Mouse (Mus musculus): ENCODE measurements around the gene Cox10.
A peak's percentile ranks its signal among the peaks of the same experiment; 100 is the strongest.

The Cox10 gene

DNA sequence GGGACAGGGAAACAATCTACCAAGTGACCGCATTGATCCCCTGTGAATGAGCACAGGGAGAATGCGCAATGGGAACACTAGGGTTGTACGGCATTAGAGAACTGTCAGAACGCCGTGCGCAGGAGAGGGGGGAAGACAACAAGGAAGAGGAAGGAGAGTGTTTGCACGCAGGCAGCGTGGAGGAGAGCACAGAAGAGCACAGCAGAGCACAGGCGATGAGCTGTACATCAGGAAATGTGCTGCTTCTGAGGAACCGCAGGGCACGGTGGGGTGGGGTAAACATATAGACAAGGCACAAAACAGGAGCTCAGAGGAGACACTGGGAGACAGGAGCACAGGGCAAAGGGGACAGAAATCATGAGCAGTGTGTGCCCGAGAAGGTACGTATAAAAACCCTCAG is 31.8 kb downstream of the Cox10 start:
- DNase-seq (ENCODE audit: low read depth, low spot score) = no peak

DNA sequence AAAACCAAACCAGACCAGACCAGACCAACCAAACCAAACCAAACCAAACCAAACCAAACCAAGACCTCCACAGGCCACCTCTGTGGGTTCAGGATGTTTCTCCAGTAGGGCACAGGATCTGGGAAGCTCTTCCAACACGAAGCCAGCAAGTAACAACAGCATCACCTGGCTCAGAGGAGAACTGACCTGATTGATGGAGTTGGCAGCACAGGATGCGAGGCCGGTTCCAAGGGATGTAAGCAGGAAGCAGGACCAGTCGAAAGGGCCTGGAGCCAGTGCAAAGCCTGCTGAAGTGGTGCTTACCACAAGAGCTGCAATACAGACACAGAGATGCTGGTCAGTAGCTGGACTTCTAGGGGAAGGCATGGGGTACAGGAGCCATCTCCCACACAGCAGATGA is 34.2 kb downstream of the Cox10 start:
- no peak for DNase-seq (ENCODE audit: low read depth, low spot score)

DNA sequence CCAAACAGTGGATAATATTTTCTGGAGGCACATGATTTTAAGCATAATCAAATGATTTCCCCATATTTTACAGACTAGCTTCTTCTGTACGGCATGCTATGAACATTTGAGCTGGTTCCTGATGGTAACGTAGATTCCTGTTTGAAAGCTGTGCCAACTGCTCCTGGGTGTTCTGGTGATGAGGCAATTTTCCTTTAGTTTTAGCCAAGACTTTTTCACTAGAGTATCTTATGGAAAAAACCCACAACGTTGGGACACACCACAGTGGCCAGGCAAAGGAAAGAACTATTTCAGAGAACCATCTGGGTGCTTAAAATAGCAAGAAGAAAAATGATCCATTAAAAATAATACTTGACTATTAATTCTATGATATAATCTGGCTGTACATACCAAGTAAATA is 35.2 kb downstream of the Cox10 start:
- peak; percentile 27 for DNase-seq (ENCODE audit: low read depth, low spot score)

- no peak for DNase-seq (ENCODE audit: low read depth, low spot score)
These were observed 38.0 kb downstream of the Cox10 start for GRCm38 (mm10) chr11:64041281-64041680.

GRCm38 (mm10) chr11:64039600-64039999 is 39.7 kb downstream of the Cox10 start:
- DNase-seq (ENCODE audit: low read depth, low spot score) = no peak

- no peak for DNase-seq (ENCODE audit: low read depth, low spot score)
These were observed 41.7 kb downstream of the Cox10 start for GRCm38 (mm10) chr11:64037471-64038125.

DNA sequence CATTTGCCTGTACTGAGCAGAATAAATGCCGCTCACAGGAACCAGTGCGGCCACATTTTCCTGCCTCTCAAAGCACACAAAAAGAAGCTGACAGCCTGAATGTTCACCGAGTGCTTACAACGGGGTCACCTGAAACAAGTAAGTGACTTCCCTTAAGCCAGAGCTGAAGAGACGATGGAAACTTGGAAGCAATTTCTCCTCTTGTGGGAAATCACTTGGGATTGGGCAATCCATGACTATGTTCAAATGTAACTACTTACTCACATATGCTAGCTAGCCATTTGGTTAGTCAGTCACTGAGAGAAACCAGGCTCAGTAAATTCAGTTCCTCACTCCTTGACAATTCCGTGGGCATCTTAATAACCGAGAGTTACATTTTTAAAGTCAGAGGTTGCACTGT is 43.0 kb downstream of the Cox10 start:
- DNase-seq (ENCODE audit: low read depth, low spot score) = no peak

DNA sequence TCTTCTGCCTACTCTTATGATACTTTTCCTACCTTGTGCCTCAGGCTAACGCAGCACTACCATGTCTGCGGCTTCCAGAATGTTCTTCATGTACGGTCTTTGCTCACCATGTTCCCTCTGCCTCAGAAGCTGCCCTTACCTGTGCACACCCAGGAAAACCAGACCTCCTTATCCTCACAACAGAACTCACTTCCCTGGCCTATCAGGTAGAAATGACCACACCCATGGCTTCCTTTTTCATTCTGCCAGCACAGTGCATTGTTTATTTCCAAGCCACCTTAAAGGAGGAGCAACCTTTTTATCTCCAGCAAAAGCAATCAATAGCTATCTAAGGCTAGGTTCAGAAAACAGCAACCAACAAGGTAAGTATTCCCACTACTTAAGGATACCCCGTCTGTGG is 43.6 kb downstream of the Cox10 start:
- DNase-seq (ENCODE audit: low read depth, low spot score) = no peak

DNA sequence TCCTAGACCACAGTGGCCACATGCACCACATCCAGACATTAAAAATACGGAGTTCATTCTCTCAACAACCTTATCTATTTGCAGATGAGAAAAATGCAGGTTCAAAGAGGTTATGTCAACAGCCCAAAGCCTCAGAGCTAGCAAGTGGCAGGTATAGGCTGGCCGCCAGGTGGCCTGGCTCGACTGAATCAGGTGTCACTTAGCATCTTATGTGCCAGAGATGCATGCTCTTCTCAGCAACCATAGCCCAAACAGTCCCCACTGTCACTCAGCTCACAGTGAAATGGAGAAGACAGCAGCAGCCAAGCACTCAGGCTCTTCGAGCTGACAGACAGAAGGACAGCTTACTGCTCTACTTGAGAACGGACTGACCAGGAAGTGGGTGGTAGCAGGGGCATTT is 44.6 kb downstream of the Cox10 start:
- no peak for DNase-seq (ENCODE audit: low read depth, low spot score)

GRCm38 (mm10) chr11:64027423-64027822 is 51.8 kb downstream of the Cox10 start:
- peak; percentile 7 for DNase-seq (ENCODE audit: low read depth, low spot score)

GRCm38 (mm10) chr11:64025843-64026242 is 53.4 kb downstream of the Cox10 start:
- no peak for DNase-seq (ENCODE audit: low read depth, low spot score)

DNA sequence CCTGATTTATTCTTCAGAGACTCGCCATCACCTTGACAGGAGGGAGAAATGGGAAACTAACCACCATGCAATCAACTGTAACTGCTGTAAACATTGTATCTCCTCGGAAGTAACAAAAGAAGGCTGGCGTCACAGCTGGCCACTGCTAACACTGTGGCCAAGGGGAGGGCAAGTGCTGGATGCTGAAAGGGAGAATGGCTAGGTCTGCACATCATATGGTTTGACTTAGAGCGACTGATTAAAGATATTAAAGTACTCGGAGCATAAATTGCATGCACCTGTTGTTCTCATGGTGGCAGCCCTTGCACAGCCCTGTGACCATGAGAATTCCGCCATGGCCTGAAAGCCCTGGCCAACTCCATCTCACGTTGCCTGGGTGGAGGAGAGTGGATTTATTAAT is 54.7 kb downstream of the Cox10 start:
- DNase-seq (ENCODE audit: low read depth, low spot score) = no peak

DNA sequence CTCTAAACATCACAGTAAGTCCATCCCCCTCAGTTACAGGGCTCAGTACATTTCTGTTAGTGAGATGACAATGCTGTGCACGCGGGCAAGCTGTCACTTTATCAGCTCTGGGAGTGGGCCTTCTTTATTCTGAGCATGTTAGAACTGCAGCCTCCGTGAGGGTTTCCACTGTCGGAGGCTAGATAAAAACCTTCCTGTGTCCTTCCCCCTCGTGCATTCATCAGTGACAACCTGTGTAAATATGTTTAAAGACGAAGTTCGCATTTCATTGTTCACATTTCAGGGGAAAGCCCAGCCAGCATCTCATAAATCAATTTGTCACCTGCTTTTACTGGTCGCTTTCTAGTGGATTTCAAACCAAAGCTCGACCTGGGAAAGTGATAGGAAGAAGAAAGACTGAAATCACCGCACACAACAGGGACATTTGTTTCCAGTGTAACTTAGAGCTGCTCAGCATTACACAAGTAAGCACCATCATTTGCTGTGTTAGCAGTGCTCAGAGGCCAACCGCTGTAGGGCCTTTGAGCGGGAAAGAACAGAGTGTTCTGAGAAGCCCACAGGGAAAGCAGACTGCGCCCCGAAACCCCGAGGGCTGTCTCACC is 55.8 kb downstream of the Cox10 start:
- DNase-seq (ENCODE audit: low read depth, low spot score) = no peak

DNA sequence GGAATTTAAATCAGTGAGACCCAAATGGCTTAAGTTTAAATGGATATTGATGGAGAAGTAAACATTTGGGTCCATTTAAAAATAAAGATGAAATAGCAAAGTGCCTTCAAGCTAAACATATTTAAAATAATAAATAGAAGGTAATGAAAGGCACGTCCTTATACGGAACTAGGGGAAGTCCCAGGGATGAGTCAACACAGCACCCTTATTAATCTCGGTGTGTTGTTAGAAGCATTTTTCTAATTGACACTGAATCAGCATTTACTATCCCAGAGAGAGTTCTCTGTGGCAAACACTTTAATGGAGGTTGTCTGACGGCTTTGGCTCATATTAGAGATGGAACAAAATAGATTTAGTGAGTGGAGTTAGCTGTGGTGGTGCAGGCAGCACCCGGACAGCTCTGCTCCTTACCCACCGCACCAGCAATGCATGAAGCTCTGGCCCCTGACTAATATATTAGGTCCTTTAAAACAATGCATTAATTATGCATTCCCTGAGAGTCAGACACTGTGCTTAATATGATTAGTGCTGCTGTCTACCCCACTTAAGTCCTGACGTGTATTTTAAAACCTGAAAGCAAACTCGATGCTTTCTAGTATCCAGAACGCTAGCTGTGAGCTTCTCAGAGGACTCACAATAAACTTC is 56.7 kb downstream of the Cox10 start:
- no peak for DNase-seq (ENCODE audit: low read depth, low spot score)

DNA sequence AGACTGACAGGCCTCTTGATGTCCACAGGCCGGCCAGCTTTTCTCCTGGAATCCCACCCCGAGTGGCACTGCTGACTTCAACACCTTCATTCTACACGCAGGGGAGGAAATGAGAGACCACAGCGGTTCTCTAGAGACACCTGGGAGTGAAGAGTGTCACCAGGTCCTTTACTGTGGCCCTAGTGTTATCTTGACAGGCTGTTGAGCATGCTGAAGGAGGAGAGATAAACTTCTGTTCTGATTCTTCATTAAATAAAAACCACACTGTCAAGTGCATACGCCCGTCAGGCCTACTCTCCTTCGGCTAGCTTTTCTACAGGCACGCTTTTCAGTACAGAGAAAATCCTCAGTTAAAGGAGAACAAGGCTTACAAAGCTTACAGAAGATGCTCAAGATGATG is 60.0 kb downstream of the Cox10 start:
- DNase-seq (ENCODE audit: low read depth, low spot score) = no peak

DNA sequence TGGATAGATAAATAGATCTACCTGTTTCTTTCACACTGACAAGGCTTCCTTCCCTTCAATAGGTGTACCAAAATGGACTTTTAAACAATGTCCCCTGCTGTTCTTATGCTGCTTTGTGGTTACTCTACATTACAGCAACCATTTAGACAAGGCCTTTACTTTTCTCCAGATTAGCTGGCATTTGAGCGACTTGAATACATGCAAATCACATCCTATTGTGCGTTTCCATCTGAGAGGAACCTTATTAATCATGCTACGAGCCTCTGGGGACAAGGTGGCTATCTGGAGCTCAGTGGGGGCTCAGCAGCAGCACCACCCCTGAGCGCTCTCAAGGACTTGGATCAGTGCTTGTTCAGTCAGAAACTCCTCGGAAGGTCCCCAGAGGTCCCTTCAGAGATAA is 61.1 kb downstream of the Cox10 start:
- DNase-seq (ENCODE audit: low read depth, low spot score) = no peak

- no peak for DNase-seq (ENCODE audit: low read depth, low spot score)
These were observed 64.0 kb downstream of the Cox10 start for GRCm38 (mm10) chr11:64015309-64015708.

GRCm38 (mm10) chr11:64010724-64011496 is 68.4 kb downstream of the Cox10 start:
- no peak for DNase-seq (ENCODE audit: low read depth, low spot score)

DNA sequence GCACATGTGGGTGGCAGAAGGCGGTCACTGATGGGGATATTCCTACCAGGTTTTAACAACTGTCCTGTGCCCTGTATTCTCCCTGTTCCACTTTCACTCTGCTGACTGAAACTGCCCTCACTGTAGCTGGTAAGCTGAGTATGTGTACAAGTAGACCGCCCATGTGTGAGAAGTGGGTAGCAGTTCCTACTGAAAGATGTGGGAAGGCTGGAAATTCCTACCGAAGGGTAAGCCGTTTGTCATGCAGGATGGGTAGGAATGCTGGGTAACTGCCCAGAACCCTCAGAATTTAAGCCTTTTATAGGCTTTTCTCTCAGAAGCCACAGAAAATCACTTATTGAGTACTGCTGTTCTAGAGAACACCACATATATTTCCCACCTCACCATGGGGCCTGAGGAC is 75.1 kb downstream of the Cox10 start:
- peak; percentile 12 for DNase-seq (ENCODE audit: low read depth, low spot score)

DNA sequence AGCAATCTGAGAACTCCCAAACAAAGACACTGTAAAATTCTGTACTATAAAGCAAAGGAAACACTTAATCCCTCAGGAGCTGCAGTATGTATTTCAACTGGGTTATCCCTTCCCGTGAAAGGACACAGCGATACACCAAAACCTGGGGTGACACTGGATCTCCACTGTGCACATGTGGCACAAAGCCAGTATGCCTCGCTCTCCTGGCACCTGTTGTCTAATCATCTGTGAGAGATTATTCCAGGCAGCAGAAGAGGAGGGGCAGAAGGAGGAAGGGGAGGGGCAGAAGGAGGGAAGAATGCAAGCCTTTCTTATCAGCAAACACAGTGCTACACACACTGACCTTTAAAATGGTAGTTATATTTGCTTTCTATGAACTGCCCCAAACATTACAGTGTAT is 75.8 kb downstream of the Cox10 start:
- no peak for DNase-seq (ENCODE audit: low read depth, low spot score)

- DNase-seq (ENCODE audit: low read depth, low spot score) = no peak
These were observed 76.6 kb downstream of the Cox10 start for GRCm38 (mm10) chr11:64002629-64003028.

DNA sequence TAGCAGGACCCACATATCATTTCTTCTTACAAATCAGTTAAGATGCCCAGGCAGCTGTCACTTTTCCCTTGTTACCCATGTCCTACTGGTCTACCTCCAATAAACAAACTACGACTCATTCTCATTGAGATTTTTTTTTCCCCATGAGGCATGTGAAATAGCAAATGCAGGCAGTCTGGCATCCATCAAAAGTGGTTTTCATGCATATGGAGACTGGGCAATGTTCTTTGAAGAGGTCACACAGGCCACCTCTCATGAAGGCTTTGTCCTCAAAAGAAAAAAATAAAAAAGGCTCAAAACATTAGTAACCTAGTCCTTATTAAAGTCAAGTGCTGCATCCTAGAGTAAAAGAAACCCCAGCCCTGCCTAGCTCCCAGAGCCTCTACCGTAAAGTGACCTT is 78.2 kb downstream of the Cox10 start:
- DNase-seq (ENCODE audit: low read depth, low spot score) = peak; percentile 72

All from 3T3-L1 (cell line).